Mouse (Mus musculus) myocyte (in vitro differentiated cells): Measurements from ENCODE around the gene Casz1.

ENCODE experiments used
- CEBPB ChIP-seq: IDR thresholded peaks from 2 replicates; pipeline ENCODE4 v1.6.1; 2011; ENCODE audit warnings: mild to moderate bottlenecking, moderate library complexity; ENCODE audit not compliant: poor library complexity, insufficient read depth, severe bottlenecking
- MAX ChIP-seq: IDR thresholded peaks from one replicate; pipeline ENCODE4 v1.6.1; 2011; ENCODE audit warnings: low read depth, mild to moderate bottlenecking, control low read depth
- MYOD1 ChIP-seq, 3 experiments: IDR thresholded peaks; one replicate each; pipeline ENCODE4 v1.6.1; 2011; ENCODE audit warnings: control low read depth in 2 of 3, low read depth in 2 of 3, mild to moderate bottlenecking in 2 of 3, moderate library complexity in 1 of 3; ENCODE audit not compliant: insufficient read length in 2 of 3, control insufficient read depth in 1 of 3
- MYOG ChIP-seq, 3 experiments: IDR thresholded peaks; one replicate each; pipeline ENCODE4 v1.6.1; 2011; ENCODE audit warnings: control low read depth in 2 of 3, low read depth in 2 of 3, mild to moderate bottlenecking in 2 of 3; ENCODE audit not compliant: insufficient read length in 2 of 3, control insufficient read depth in 1 of 3, insufficient read depth in 1 of 3
- POLR2A ChIP-seq: IDR thresholded peaks from one replicate; pipeline ENCODE4 v1.6.1; 2011; ENCODE audit warnings: low read depth, mild to moderate bottlenecking, control low read depth, moderate library complexity; ENCODE audit not compliant: insufficient read length
- POLR2AphosphoS2 ChIP-seq: IDR thresholded peaks from one replicate; pipeline ENCODE4 v1.6.1; 2011; ENCODE audit warnings: low read depth, control low read depth; ENCODE audit not compliant: insufficient read length
- SRF ChIP-seq: IDR thresholded peaks from one replicate; pipeline ENCODE4 v1.6.1; 2011; ENCODE audit warnings: low read depth; ENCODE audit not compliant: control insufficient read depth, insufficient read length
- TCF12 ChIP-seq: IDR thresholded peaks from one replicate; pipeline ENCODE4 v1.6.1; 2011; ENCODE audit warnings: mild to moderate bottlenecking, control low read depth; ENCODE audit not compliant: poor library complexity, insufficient read depth, severe bottlenecking
- TCF3 ChIP-seq: IDR thresholded peaks from one replicate; pipeline ENCODE4 v1.6.1; 2011; ENCODE audit warnings: low read depth, control low read depth; ENCODE audit not compliant: insufficient read length
- USF1 ChIP-seq: IDR thresholded peaks from one replicate; pipeline ENCODE4 v1.6.1; 2011; ENCODE audit warnings: low read depth, mild to moderate bottlenecking, control low read depth, moderate library complexity

DNA sequence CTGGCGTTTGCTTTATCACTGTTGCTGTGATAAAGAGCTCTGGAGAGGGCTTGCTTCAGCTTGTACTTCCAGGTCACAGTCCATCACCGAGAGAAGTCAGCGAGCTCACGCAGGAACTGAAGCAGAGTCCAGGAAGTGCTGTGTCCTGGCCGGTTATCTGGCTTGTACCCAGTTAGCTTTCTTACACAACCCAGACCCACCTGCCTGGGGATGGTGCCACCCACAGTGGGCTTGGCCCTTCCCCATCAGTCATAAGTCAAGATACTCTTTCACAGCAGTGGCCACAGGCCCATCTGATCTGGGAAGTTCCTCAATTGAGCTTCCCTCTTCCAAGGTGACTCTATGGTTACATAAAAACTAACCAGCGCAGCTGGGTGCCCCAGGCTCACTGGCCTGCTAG, 31.6 kb upstream of the Casz1 start:
- TF ChIP-seq TCF12 (no peak), MAX (no peak), POLR2A (no peak), USF1 (no peak), POLR2AphosphoS2 (no peak), SRF (no peak), MYOD1 (IDR thresholded peaks at IDR 0.05; ENCODE audit: control insufficient read depth in 1 of 3, insufficient read length in 2 of 3, low read depth in 2 of 3) (no peak), TCF3 (no peak), CEBPB (no peak), MYOG (IDR thresholded peaks at IDR 0.05; ENCODE audit: control insufficient read depth in 1 of 3, insufficient read depth in 1 of 3, insufficient read length in 2 of 3, low read depth in 2 of 3) (no peak)
